Mouse (Mus musculus): ENCODE data around the gene Psmd4.
"Not testable (repeated sequence)": the region's sequence is repeated elsewhere in the genome, so short reads cannot be mapped to it uniquely, and the experiment has no call there.

The Psmd4 gene

DNA sequence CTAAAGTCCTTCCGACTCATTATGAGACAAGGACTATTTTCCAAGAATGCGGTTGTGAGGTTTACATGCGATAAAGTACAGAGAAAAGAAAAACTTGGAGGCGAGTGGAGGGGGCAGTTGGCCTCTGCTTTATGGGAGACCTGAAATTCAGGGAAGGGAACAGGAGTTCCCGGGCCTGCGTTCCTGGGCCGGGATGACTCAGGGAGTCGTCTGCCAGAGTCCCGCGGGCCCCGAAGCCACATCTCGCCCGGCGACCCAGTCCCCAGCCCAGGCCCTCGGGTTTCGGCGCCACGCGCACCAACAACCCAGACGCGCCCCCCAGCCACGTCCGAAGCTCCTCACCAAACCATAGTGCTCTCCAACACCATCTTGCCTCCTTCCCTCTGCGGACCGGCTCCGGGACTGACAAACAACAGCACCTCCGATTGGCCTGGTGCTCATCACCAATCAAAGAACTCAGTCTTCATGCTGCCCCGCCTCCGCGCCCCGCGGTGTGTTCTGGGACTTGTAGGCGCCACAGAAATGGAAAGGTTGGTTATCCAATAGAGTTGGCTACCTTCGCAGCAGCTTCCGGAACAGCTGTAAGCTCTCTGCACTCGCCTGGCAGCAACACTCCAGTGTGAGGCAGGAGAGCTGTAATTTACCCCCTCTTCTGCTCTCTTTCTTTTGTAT is at the start of gene Psmd4:
Gene Psmd4 (minus strand): TSS at position 449 of the 672 bp plus-strand sequence.
- DNase-seq = peak; percentile 95

DNA sequence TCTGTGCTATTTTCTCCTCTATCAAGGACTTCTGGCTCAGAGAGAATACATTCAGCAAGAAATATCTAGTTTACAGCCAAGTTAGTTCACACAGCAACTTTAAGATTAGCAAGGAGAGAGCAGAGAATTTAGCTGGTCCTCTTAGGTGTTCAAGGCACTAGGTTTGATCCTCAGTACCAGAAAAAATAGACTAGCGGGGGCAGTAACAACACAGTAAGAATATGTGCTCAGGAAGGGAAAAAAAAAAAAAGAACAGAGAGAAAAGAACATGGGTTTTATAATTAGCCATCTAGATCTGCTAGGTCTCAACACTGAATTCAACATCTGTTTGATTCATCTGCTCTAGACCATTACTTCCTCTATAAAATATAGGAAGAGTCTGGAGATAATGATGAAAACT is 45.7 kb upstream of the Psmd4 start:
- no peak for DNase-seq

- DNase-seq = no peak
These were observed 29.2 kb upstream of the Psmd4 start for GRCm38 (mm10) chr3:95071606-95072005.

DNA sequence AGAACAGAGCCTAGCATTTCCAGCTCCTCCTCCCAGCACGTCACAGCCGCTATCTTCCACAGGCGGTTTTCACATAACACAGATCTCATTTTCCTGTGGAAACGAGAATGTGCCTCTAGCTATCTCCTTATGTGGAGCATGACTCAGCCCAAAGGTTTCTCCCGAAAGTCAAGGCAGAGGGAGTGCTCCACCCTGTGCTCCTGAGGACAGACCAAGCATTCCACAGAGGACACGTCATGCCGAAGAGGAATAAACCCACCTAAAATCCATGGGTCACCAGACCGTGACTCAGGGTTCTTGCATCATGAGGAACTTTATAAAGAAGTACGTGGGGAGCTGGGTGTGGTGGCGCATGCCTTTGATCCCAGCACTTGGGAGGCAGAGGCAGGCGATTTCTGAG is 24.2 kb upstream of the Psmd4 start:
- DNase-seq = no peak

DNA sequence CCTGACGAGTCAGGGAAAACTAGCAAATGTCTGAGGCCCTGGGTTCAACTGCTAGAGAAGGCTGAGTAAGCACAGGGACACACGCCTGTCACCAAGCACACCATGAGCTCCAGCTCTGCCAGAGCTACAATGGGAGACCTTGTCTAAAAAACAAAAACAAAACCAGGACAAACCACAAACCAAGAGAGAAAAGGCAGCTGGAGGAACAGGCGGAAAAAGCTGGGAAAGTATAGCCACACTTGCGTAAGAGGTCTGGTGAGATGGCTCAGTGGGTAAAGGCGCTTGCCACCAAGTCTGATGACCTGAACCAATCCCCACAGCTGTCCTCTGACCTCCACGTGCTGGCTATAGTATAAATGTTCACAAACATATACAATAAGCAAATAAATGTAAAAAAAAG is 23.7 kb upstream of the Psmd4 start:
- DNase-seq = no peak

DNA sequence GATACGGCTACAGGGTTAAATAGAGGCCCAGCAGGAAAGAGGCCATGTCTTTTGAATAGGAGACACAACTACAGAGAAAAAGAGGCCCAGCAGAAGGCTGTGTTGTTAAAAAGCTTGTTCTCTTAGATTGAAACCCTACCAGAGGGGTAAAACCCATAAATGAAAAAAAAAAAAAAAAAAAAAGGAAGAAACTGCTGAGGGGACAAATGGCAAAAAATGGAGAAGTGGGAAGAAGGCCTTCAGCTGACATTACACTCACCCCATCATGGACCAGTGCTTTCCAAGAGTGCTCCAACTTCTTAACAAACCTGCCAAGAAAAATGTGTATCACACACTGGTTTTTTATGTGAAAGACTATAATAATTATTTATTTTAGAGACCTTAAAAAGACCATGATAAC is 23.1 kb upstream of the Psmd4 start:
- no peak for DNase-seq

- DNase-seq = no peak
These were observed 21.3 kb upstream of the Psmd4 start for GRCm38 (mm10) chr3:95063741-95064140.

DNA sequence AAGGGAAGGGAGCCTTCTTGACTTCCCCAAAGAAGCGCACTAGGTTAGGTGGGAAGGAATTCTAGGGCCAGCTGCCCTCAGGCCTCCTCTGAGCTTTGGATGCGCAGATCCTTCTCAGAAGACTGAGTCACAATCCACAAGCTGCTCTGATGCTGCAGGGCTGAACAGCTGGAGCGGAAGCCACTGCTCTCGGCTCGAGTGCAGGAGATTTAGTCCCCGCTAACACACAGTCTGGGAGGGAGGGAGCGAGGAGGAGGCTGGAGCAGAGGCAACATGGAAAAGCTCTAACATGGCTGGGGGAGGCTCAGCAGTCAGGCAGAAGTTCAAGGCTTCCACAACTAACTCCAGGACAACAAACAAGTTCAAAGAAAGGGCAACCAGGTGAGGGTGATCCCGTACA is 15.7 kb upstream of the Psmd4 start:
- no peak for DNase-seq

GRCm38 (mm10) chr3:95056275-95056674 is 13.9 kb upstream of the Psmd4 start:
- DNase-seq = no peak

DNA sequence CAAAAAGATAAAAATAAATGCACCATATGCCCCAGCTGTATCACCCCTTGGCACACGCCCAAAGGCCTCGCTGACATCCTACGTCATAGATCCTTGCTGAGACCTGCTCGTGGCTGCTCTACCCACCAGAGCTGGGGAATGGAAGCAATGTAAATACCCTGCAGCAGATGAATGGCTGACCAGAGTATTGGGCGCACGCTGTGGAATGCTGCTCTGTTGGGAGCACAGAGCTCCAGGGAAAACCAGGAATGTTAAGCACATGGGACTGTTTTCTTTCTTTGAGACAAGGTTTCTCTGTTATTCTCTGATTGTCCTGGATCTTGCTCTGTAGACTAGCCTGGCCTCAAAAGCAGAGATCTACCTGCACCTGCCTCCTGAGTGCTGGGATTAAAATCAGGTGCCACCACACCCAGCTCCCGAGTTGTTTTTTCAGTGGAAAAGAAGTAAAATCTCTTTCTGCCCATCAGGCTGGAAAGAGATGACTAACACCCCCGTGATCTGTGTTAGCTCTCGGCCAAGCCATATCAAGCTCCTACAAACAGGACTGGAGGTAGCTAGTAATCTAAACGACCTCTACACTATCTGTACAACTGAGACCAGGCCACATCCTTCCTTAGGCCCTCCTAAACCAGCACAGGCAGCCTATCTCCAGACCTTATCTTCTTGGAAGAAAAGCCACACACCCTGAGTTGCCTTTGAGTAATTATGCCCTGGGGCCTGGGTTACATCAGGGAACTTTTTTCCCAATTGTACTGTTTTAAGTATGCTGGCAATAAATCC is 12.3 kb upstream of the Psmd4 start:
- DNase-seq = no peak

- DNase-seq = no peak
These were observed 11.3 kb upstream of the Psmd4 start for GRCm38 (mm10) chr3:95053701-95054100.

DNA sequence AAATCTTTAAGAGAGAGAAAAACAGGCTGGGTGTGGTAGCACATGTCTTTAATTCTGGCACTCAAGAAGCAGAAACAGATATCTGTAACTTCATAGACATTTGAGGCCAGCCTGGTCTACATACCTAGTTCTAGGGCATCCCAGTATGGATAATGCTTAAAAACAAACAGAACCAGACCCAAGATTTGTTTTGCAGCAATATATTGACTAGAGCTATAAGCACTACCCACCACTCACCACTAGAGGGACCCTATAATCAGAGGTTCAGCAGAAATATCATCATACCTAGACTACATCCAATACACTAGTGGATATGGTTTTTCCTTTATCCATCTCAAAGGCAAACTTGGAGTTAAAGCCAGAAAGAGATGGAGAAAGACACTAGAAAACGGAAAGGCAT is 10.5 kb upstream of the Psmd4 start:
- no peak for DNase-seq

DNA sequence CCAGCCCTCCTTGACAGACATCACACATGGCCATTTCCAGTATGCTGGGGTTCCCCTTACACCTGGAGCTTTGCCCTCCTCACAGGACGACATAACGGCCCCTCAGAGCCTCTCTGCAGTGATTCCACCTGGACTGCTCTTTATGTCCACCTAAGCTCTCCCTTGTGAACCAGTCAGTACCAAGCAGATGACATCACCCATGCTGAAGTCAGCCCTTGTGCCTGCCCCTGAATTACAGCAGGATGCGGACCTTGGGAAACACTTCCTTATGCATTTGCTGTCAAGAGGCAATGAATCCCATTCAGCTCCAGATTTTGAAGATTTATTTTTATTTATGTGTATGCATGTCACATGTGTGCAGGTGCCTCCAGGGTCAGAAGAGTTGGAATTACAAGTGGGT is 5.5 kb upstream of the Psmd4 start:
- no peak for DNase-seq

GRCm38 (mm10) chr3:95046462-95047057 is 4.1 kb upstream of the Psmd4 start:
- DNase-seq = no peak

GRCm38 (mm10) chr3:95043251-95043650 is 837 bp upstream of the Psmd4 start:
- DNase-seq = no peak

DNA sequence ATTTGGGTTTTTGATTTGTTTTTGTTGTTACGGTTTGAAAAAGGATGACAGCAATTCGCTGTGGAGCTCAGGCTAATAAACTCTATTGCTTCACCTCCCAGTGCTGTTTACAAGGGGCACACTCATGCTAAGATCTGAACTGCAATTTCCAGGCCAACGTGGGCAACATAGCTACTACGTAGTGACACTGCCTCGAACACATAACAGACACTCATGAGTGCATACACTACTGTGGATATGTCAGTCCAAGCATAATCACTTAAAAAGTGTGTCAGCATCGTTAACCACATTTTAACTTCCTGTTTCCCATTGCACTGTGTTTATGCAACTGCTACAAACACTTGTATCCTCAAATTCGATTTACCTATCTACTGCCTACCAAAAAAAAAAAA is 420 bp upstream of the Psmd4 start:
- peak; percentile 40 for DNase-seq

DNA sequence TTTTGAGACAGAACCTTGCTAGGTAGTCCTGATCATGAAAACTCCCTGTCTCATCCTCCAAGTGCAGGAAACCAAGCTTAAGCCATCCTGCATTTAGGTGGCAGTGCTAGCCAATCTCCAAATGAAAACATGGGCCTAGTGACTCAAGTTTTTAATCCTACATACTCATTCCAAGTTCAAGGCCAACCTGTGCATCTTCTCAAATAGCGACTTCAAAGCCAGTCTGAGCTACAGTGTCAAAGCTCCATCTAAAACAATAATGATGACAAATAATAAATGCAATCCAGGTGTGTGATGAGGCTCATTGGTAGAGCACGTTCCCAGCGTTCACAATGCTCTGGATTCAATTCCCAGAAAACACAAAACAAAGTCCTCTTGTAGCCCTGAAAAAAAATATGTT is 789 bp downstream of the Psmd4 start:
- no peak for DNase-seq

DNA sequence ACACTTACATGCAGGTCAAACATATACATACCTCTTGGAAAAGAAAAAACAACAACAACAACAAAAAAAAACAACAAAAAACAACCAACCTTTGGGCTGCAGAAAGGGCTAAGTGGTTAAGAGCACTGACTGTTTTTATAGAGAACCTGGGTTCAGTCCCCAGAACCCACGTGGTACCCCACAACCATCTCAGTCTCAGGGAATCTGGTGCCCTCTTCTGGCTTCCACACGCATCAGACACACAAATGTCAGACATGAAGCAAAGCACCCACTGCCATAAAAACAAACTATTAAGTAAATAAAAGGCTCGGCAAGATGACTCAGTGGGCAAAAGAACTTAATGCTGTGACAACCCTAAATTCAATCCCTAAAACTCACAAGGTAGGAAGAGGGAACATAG is 12.5 kb downstream of the Psmd4 start:
- DNase-seq = no peak

DNA sequence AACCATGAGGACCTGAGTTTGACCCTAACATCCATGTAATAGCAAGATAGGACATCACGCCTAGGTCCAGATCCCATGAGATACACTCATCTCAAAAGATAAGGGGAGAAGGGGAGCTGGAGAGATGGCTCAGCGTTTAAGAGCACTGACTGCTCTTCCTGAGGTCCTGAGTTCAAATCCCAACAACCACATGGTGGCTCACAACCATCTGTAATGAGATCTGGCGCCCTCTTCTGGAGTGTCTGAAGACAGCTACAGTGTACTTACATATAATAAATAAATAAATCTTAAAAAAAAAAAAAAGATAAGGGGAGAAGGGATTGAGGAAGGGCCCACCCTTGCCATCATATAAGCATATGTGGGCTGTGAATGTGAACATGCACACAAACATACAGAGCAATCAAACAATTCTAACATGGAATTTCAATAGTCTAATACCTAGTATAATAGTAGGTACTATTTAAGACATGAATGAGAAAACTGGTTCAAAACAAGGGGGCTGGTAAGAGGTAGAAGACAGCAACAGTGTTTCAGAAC is 13.1 kb downstream of the Psmd4 start:
- not testable (repeated sequence) for DNase-seq

GRCm38 (mm10) chr3:95028603-95029002 is 13.8 kb downstream of the Psmd4 start:
- DNase-seq = no peak

GRCm38 (mm10) chr3:95027701-95028100 is 14.7 kb downstream of the Psmd4 start:
- DNase-seq = no peak

- no peak for DNase-seq
These were observed 15.3 kb downstream of the Psmd4 start for GRCm38 (mm10) chr3:95027057-95027645.

- no peak for DNase-seq
These were observed 17.2 kb downstream of the Psmd4 start for GRCm38 (mm10) chr3:95025202-95025601.

DNA sequence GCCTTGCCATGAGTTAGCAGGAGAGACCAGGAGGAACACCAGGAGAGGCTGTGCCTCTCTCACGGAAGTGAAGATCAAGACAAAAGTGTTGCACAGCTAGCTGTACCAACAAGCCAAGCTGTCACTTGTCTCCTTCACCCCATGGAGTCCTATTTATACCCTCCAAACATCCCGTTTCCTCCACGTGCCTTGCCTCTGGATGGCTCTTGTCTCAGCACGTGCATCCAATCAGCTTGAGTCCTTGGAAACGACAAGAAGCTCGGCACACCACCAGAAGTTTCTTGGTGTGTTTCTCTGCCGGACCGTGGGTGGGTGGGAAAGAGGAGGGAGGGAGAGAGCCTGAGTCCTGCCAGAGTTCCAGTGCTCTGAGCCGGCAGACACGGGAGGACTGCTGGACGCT is 17.9 kb downstream of the Psmd4 start:
- no peak for DNase-seq

Measured in cerebellum, adult 9-11 months (tissue).